Mouse (Mus musculus) brain, embryonic 14.5 days (tissue): ENCODE measurements around the gene Sfr1.

Source experiments
- CTCF ChIP-seq: fragments of 200-500 bp; IDR thresholded peaks from 2 replicates; pipeline ENCODE4 v1.5.1; 2012; ENCODE audit warnings: inconsistent platforms, mild to moderate bottlenecking, moderate library complexity, borderline replicate concordance; ENCODE audit not compliant: insufficient read depth, insufficient read length; ENCODE audit errors: extremely low read depth
- POLR2A ChIP-seq: fragments of 200-500 bp; IDR thresholded peaks from 2 replicates; pipeline ENCODE4 v1.6.1; 2012; ENCODE audit warnings: mild to moderate bottlenecking, inconsistent platforms, borderline replicate concordance; ENCODE audit not compliant: poor library complexity, insufficient read depth, insufficient read length, severe bottlenecking; ENCODE audit errors: extremely low read depth

DNA sequence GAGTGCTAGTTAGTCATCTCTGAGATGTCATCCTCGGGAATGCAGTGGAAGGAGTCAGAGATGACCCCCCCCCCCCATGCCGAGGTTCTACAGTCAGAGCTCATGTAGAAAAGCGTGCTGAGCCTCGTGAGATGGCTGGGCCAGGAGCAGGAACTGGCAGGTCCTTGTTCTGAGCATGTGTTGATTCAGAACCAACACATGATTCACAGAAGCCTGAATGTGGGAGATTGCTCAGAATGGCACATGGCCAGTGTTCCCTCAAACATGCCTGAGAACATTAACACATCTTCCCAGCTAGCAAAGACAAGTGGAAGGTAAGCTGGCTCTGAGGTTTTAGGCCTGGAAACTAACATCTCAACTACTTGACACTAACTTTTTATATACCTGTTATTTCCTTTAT is 21.1 kb upstream of the Sfr1 start:
- TF ChIP-seq CTCF, result no peak
- TF ChIP-seq POLR2A, result no peak
